Mouse (Mus musculus) heart, postnatal 36 days (tissue): ENCODE results near the gene Dtx3. TPM values are rescaled to one million over a fixed set of nuclear protein-coding genes. Genes with fewer than 3 reads are reported as not detected.
A peak's percentile ranks its signal among the peaks of the same experiment; 100 is the strongest.

Experiments
- DNase-seq, 2 experiments: peaks; one replicate each; pipeline ENCODE4 v3.0.0; 2021 to 2022
- intact Hi-C: fragments of 180-260 bp; cut with DNase I; formaldehyde crosslinking; loops from one replicate; pipeline ENCODE4 v1.15.1; 2025
- total RNA-seq, 2 experiments: library from RNA; stranded (reverse); gene quantifications; 2 replicates each; pipeline ENCODE4 v1.2.3; 2021

The Dtx3 gene
- total RNA-seq, 2 experiments from 2014 or later = 25.8 to 29.4 TPM

- no peak for DNase-seq
- intact Hi-C loops = no loop called here
Observed at GRCm38 (mm10) chr10:127188079-127188453, 7.5 kb downstream of the Dtx3 start.

DNA sequence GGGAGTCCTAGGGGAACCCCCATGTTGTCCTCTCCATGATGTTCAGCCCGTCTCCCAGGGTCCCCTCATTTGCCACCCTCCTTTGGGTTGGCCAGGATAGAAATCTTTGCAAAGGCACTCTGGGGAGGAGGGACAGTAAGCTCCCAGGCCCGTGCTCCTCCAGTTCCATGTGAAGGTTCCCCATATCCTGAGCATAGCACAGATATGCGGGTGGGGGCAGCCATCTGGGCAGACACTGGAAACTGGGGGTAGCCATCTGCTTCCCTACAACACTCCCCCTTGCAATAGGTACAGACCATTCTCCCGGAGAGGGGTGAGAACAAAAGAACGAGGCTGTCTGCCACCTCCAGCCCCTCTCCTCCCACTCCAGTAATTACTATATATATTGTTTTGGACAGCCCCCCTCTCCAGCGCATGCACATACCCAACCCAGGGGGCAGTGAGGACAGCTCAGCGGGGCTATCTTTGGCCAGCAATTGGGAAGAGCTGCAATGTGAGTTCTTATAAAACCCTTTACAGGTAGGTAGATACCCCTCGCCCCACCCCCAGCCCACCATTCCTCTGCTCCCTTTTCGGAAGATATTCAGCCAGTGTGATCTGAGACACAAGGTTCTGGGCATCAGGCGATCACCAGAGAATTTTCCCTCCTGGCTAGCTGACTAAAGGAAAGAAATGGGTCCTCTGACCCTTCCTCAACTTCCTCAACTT lies 8.0 kb downstream of the Dtx3 start:
- no peak for DNase-seq
- intact Hi-C loops = no loop called here

GRCm38 (mm10) chr10:127186451-127186850 lies 9.1 kb downstream of the Dtx3 start:
- intact Hi-C loops = no loop called here
- no peak for DNase-seq

- no peak for DNase-seq
Observed at GRCm38 (mm10) chr10:127185506-127185905, 10.0 kb downstream of the Dtx3 start.

DNA sequence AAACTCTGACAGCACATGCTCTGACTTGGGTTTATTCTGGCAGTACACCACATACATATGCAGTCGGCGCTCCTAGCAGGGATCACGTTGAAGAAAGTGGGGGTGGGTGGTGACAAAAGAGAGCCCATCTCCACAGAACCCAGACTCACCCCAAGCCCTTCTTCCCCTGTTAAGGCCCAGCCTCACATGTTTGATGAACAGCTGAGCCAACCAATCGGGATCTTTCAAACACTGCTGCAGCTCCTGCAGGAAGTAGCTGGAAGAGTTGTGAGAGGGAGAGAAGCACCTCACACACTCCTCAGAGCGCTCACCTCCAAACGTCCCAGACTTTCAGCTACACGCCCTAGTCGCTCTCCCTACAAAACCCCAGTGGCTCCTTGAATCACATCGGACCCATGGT lies 10.4 kb downstream of the Dtx3 start:
- intact Hi-C loops = no loop called here
- DNase-seq = no peak

More at GRCm38 (mm10) chr10:127185506-127185905, 10.0 kb downstream of the Dtx3 start:
- intact Hi-C loops = no loop called here

- intact Hi-C loops = no loop called here
- DNase-seq = no peak
Observed at GRCm38 (mm10) chr10:127183759-127184158, 11.8 kb downstream of the Dtx3 start.

DNA sequence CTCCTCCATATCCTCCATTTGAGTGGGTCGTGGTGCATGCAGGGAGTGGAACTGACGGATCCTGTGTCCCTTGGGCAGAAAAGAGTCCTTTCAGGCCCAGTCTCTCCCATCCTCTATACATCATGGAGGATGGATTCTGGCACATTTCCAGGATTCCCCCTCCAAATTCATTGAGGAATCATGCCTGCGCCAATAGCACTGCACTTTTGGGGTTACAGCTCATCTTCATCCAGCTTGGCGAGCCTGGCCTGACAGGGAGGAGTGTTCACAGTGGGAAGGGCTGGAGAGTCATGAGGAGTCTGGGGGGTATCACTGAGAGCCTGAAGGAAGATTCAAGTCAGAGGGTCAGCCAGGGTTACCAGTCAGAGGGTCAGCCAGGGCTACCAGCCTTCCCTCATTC lies 12.9 kb downstream of the Dtx3 start:
- intact Hi-C loops = no loop called here
- no peak for DNase-seq

- DNase-seq = peak in 1 of 2 experiments; percentile 48
- intact Hi-C loops = no loop called here
Observed at GRCm38 (mm10) chr10:127181566-127181965, 14.0 kb downstream of the Dtx3 start.

DNA sequence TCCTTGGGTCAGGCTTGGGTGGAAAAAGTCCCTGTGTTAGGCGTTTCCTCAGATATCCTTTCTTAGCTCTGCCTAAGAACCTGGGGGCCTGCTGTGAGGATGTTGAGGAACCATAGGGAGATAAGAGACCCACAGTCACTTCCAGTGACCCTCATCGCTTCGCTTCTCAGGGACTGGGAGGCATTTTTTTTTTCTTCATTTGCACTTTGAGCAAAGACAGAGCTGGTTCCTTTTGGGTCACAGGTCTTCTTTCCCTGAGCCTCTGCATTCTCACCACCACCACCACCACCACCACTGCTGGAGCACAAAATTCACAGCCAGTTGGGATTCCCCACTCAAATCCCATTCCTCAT lies 14.9 kb downstream of the Dtx3 start:
- intact Hi-C loops = no loop called here

DNA sequence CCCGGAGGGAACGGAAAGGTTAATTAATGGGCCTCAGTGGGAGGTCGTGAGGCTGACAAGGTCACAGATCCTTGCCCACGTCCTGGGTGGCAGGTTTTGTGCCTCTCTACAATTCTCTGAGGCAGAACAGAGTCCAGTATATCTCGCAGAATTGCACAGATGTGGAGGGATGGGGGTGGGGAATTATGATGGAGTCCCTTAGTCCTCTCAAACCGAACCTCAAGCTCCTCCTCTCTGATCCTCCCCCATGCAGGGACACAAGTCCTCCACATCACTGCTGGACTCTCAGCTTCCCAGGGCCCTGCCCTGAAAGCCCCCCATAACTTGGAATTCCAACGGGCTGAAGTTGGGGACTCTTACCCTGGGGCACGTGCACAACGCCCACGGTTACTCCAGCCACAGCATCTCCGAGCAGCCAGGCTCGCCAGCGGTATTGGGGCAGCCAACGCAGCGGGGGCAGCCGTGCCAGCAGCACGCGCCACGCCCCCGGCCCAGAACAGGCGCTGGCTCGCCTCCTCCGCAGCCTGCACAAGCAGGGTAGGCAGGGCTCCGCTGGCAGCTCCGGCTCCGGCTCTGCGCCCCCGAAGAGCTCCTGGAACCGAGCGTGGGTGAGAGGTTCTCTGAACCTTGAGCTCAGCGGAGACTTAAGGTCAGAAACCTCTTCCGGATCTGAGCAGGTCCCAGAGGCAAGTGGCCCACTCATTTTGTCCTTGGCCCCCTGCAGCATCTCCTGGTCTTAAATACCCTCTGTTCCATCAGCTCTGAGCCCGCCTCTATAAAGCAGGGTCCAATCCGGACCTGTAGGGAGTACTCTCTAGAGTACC lies 15.4 kb downstream of the Dtx3 start, which contains the start of gene Slc26a10:
Gene Slc26a10, minus strand, starts transcription at position 775 of the 824 bp plus-strand sequence.
- peak in 1 of 2 experiments; percentile 59 for DNase-seq
- intact Hi-C loops = no loop called here

More for the DNA sequence above, 14.9 kb downstream of the Dtx3 start:
- DNase-seq = no peak

DNA sequence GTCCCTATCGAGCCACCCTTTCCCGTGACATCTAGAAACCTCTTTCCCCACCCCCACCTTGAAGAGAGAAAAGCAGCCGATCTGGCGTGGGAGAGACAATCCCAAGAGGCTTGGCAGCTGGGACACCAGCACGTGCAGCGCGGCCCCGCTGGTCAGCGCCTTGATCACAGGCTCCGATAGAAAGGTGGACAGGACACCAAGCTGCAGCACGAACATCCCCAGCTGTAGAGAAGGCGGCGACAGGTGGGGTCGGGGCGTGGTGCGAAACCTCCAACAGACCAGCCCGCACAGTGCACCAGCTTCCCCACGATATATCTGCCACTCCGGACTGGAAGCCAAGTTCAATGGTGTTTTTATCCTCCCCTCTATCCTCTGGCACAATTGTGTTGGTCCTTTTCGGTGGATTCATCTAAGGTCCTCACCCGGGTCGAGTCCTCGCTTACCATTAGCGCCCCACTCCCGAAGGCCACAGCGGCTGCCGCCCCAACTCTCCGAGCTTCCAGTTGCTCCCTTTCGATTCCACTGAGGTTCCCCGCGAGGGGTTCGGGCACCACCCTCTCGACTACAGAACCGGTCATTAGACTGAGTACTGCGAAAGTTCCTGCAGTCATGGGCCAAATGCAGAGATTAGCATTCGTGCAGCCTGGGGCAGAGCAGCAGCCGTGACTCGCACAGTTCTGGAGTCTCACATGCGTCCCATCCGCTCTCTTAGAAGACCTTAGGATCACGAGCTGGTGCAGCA lies 17.1 kb downstream of the Dtx3 start:
- intact Hi-C loops = no loop called here
- no peak for DNase-seq

GRCm38 (mm10) chr10:127177719-127178118 lies 17.8 kb downstream of the Dtx3 start:
- peak; percentile 81 to 85 for DNase-seq
- intact Hi-C loops = loop anchor here (1.0 kb wide), 1 partner anchor 52 kb away; no protein-coding TSS in a partner anchor

DNA sequence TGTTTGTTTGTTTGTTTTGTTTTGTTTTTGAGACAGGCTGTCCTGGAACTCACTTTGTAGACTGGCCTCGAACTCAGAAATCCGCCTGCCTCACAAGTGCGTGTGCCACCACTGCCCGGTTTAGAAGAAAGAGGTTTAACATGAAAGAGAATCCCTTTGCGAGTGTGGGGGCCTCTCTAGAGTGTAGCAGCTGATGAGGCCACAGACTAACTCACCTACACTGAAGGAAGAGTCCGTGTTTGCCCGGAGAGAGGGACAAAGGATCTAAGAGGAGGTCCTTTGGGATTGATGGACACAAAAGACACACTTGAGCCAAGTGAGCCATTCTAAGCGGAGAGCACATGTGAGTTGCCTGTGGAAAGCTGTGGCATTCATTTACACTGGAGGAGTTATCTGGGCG lies 18.3 kb downstream of the Dtx3 start:
- intact Hi-C loops = loop anchor here (1.0 kb wide), 1 partner anchor 52 kb away; no protein-coding TSS in a partner anchor
- DNase-seq = no peak

- DNase-seq = no peak
- intact Hi-C loops = loop anchor here (1.0 kb wide), 1 partner anchor 53 kb away; no protein-coding TSS in a partner anchor
Observed at GRCm38 (mm10) chr10:127176756-127177155, 18.8 kb downstream of the Dtx3 start.

DNA sequence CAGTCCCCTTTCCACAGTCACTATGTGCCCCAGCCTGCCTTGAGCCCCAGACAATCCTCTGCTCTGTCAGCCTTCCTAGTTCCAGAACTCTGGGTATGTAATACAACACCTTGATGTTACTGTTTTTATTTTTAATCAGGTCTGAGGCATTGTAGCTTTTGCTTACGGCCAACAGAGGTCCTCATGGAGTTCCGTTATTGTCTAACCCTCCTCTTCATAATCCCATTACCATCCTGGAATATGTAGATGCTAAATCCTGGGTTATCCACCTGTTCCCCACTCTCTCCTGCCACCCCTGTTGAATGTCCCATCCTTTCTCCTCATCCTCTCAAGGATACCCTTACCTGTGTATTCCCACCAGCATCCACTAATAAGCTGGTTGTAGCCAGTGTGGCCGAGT lies 19.3 kb downstream of the Dtx3 start:
- no peak for DNase-seq
- intact Hi-C loops = no loop called here

- no peak for DNase-seq
- intact Hi-C loops = no loop called here
Observed at GRCm38 (mm10) chr10:127174170-127174569, 21.4 kb downstream of the Dtx3 start.

- intact Hi-C loops = no loop called here
- DNase-seq = no peak
Observed at GRCm38 (mm10) chr10:127173148-127174065, 22.1 kb downstream of the Dtx3 start.

- DNase-seq = no peak
- intact Hi-C loops = no loop called here
Observed at GRCm38 (mm10) chr10:127171631-127172200, 23.8 kb downstream of the Dtx3 start.

DNA sequence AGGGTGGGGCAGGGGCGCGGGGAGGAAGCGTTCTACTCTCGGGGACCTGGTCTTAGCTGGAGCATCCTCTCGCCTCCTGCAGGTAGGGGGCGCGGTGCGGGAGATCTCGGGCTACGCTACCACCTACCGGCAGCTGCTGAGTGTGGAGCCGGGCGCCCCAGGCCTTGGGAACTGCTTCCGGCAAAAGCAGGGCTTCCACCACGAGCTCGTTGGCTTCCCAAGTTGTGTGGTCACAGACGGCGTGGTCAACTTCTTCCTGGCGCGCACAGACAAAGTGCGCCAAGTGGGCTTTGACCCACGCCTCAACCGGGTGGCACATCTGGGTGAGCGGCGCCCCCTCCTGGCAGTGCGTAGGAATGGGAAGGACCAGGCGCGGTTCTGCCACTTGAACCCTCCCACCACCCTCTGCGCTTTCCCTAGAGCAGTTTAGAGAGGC lies 24.7 kb downstream of the Dtx3 start:
- intact Hi-C loops = no loop called here
- DNase-seq = peak; percentile 80 to 82

DNA sequence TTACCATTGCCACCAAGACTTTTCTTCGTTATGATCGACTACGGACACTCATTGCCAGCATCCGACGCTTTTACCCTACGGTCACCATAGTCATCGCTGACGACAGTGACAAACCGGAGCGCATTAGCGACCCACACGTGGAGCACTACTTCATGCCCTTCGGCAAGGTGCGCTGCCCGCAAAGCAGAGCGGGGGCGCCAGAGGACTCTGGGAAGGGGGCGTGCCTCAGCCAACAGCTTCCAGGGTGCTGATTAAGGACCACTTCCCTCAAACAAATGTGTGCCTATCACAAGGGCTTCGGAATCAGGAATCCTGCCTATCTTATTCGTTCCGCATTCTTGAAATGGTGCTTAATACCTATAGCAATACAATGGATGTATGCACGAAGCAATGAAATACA lies 25.5 kb downstream of the Dtx3 start:
- no peak for DNase-seq
- intact Hi-C loops = no loop called here
